Mouse (Mus musculus) ES-Bruce4 (cell line): ENCODE measurements around the gene Tex2.

ENCODE experiments used
- EP300 ChIP-seq: IDR thresholded peaks from 2 replicates; pipeline ENCODE4 v1.6.1; 2011; ENCODE audit warnings: low read depth, low read length; ENCODE audit not compliant: insufficient read depth
- POLR2A ChIP-seq: IDR thresholded peaks from one replicate; pipeline ENCODE4 v1.8.1; 2011; ENCODE audit warnings: low read length; ENCODE audit not compliant: insufficient read depth

DNA sequence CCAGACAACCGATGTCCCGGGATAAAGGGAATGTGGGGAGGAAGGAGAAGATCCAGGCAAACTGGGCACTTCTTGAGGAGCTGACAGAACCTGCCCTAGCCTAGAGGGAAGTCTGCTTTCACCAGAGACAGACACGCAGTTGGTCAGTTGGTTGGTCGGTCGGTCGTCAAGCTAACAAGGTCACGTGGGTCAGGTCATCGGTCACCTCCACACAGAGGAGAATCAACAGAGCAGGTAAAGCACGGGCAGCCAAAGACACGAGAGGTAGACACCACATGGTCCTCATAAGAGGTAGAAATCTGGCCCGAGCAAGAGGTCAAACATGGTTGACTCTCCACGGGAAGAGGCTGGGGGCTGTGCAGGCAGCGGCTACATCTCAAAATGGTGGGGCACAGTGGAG is 70.2 kb downstream of the Tex2 start:
- TF ChIP-seq POLR2A = no peak
- TF ChIP-seq EP300 = no peak
